Mouse (Mus musculus): ENCODE data around the gene Gm20489. TPM values are rescaled to one million over a fixed set of nuclear protein-coding genes. Genes with fewer than 3 reads are reported as not detected.

Gm20489 gene
- total RNA-seq, 4 experiments from 2014 or later, result not detected

- DNase-seq (ENCODE audit: low spot score in 2 of 2), result no peak
Measured at GRCm38 (mm10) chrX:101263892-101264291, 4.9 kb downstream of the Gm20489 start, which contains the start of gene Gm614. Gm614 (minus strand) TSS chrX:101263992.

DNA sequence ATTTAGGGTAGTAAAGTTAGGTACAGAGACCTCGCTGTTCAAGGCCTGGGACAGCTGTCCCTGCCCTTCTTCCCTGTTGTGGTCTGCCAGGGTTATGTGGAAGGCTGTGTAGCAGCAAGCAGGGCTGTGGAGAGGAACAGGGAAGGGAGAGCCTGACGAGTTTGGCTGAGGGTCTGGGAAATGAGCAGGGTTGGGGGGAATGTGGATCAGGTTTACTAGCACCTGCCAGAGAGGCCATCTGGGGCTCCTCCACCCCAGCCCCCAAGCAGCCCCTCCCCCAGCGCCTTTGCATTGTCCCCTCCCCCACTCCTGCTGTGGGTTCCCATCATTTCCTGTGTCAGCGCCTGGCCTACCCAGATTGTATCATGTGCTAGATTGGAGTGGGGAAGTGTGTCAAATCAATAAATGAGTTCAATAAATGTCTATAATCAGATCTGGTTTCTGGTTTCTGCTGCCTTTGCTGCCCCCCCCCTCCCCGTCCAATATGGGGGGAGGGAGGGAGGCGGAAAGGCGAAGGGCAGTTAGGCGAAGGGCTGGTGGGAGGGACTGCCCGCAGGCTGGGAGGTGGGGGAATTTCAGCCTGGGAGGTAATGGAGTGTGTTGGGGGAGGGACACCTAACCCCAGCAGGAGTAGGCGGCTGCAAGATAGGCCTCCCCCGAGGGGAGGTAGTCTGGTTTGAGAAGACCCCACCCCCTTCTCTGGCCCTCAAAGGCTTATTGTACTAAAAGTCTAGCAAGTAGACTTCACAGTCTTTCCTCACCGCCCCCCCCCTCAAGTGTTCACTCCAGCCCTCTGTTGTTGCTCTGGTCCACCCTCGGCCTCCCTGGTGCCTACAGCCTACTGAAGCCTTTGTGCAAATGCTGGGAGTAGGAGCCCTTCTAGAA, 8.1 kb downstream of the Gm20489 start:
- DNase-seq (ENCODE audit: low spot score in 2 of 2), result no peak

- DNase-seq (ENCODE audit: low spot score in 2 of 2), result no peak
Measured at GRCm38 (mm10) chrX:101256603-101257002, 12.2 kb downstream of the Gm20489 start.

- DNase-seq (ENCODE audit: low spot score in 2 of 2), result no peak
Measured at GRCm38 (mm10) chrX:101254740-101255139, 14.1 kb downstream of the Gm20489 start.

DNA sequence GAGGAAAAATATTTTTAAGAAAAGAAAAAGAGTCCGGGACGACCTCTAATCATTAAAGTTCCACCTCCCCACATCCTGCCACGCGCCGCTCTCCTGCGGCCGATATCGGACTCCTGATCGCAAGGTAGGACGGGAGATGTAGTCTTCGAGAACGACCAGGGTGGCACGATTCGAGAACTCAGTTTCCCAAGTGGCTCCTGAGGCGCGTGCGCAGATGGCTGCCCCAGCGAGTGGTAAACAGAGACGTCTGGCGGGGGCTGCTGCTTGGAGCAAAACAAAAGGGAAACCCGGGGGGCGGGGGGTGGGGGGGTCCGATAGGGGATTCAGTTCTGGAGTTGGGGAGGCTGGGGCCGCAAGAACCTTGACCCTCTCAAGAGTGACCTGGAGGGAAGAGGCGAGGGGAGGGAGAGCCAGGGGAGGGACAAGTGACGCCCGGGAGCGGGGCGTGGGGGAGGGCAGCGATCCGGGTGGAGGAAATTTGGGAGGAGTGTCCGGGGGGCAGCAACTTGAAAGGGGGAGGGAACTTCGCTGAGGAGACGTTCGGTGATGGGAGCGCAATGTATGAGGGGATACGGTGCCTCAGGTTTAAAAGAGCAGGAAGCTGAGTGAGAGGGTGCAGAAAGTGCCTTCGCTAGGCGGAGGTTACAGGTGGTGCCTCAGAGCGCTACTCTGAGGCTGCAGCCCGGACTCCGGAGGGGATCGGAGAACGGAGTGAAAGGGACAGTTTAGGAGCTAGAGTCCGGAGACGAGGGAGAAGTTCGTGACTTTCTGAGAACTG, 14.7 kb downstream of the Gm20489 start, which contains the start of gene Foxo4:
Gene Foxo4 (plus strand): TSS at position 577 of the 778 bp plus-strand sequence.
- peak; percentile 77 to 84 for DNase-seq (ENCODE audit: low spot score in 2 of 2)

DNA sequence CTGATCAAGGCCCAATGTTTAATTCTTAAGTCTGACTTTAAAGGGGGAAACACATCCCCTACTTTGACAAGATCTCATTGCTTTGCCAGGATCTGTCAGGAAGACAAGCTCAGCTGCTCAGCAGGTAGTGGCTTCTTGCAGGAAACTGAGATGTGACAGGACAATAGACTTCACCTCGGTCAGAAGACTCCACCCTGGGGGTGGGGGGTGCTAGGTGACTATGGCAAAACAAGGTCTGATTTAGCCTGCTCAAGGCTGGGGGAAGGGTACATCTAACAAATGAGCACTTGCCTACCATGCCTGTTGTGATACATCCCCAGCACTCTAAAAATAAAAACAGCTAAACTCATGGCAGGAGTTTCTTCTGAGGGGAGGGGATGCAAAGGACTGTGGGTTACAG, 23.8 kb downstream of the Gm20489 start:
- no peak for DNase-seq (ENCODE audit: low spot score in 2 of 2)

DNA sequence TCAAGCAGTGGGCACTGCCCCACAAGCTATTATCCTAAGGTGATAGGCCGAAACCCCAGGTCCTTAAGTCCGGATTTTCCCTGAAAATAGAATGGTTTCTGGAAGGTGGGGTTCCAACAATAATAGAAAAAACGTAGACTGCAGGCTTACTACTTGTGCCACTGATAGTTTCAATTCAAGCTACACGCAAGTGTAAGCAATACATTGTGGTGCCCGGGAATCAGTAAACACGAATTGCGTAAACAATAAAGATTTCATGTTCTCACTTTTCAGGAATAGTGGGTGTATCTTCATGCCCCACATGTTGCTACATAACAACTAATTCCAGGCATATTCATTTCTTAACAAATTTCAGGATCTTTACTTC, 46.0 kb downstream of the Gm20489 start:
- DNase-seq (ENCODE audit: low spot score in 2 of 2), result no peak

- DNase-seq (ENCODE audit: low spot score in 2 of 2), result peak; percentile 71 to 83
Measured at GRCm38 (mm10) chrX:101221834-101222795, 46.7 kb downstream of the Gm20489 start, which contains the start of gene Snx12. Snx12 (minus strand) TSS chrX:101222563.

Other genes starting within 250 kb of the Gm20489 start
- gene Tex11, start 209.4 kb downstream of the Gm20489 start, total RNA-seq (2022), result not detected
- not detected for gene Slc7a3, start 183.0 kb downstream of the Gm20489 start, total RNA-seq (2022)
- 10 to 100 TPM; 28.5 to 35.0 (median 33.6) TPM for gene Snx12, start 46.5 kb downstream of the Gm20489 start, total RNA-seq (2022)
- gene Foxo4, start 14.5 kb downstream of the Gm20489 start, total RNA-seq (2022), result 100 to 1,000 TPM; 131 to 157 (median 141) TPM
- gene Gm614, start 5.0 kb downstream of the Gm20489 start, total RNA-seq (2022), result not detected
- 1 to 10 TPM in 2 of 4 experiments, under 1 TPM in 2; 0.87 to 1.4 (median 1.0) TPM for gene Il2rg, start 768 bp downstream of the Gm20489 start, total RNA-seq (2022)
- gene Med12, start 5.0 kb upstream of the Gm20489 start, total RNA-seq (2022), result 10 to 100 TPM; 12.0 to 19.1 (median 14.3) TPM
- gene Nlgn3, start 30.1 kb upstream of the Gm20489 start, total RNA-seq (2022), result under 1 TPM in 2 of 4 experiments, not detected in 2; 0.03 to 0.18 TPM
- under 1 TPM in 3 of 4 experiments, not detected in 1; 0.17 to 0.35 (median 0.18) TPM for gene Gjb1, start 107.4 kb upstream of the Gm20489 start, total RNA-seq (2022)
- gene Zmym3, start 151.8 kb upstream of the Gm20489 start, total RNA-seq (2022), result 10 to 100 TPM in 2 of 4 experiments, 1 to 10 TPM in 2; 7.7 to 15.5 (median 11.4) TPM
- gene Nono, start 160.3 kb upstream of the Gm20489 start, total RNA-seq (2022), result 10 to 100 TPM; 30.2 to 40.7 (median 37.7) TPM
- gene Itgb1bp2, start 180.1 kb upstream of the Gm20489 start, total RNA-seq (2022), result 100 to 1,000 TPM; 107 to 143 (median 129) TPM